Mouse (Mus musculus): ENCODE results near the gene Vmn2r75. TPM values are rescaled to one million over a fixed set of nuclear protein-coding genes. Genes with fewer than 3 reads are reported as not detected.
"Not testable (repeated sequence)": the region's sequence is repeated elsewhere in the genome, so short reads cannot be mapped to it uniquely, and the experiment has no call there.

The Vmn2r75 gene
- not detected in 2 replicates for polyA plus RNA-seq (2015; fragmentation: Nextera tagmentation; extraction: Ambion mirVana)

GRCm38 (mm10) chr7:86171678-86172077 lies at the start of gene Vmn2r75:
Gene Vmn2r75, minus strand, starts transcription at chr7:86171778.
- ATAC-seq (ENCODE audit: borderline replicate concordance, extremely low read depth, low FRiP score, low TSS enrichment); H3K4me2 ChIP-seq; H3K27ac ChIP-seq; H3K9ac ChIP-seq; H3K36me3 ChIP-seq; H3K9me3 ChIP-seq; H3K27me3 ChIP-seq; H3K4me1 ChIP-seq; H3K4me3 ChIP-seq: not testable (repeated sequence)
- 58% methylated on average over 1 of the region's 1 CpGs for WGBS

GRCm38 (mm10) chr7:86211345-86211744 lies 39.8 kb upstream of the Vmn2r75 start:
- no peaks in the 10 kb centered on the region for H3K9me3 ChIP-seq
- H3K4me2 ChIP-seq: no peak overlapping the region
- H3K9ac ChIP-seq: no peak overlapping the region
- no peak for ATAC-seq (ENCODE audit: borderline replicate concordance, extremely low read depth, low FRiP score, low TSS enrichment)
- H3K27ac ChIP-seq: no peak overlapping the region
- H3K36me3 ChIP-seq: no peaks in the 10 kb centered on the region
- H3K4me1 ChIP-seq: no peaks in the 10 kb centered on the region
- H3K4me3 ChIP-seq: no peak overlapping the region
- H3K27me3 ChIP-seq: no peaks in the 10 kb centered on the region

Other genes with a start within 250 kb of the Vmn2r75 start
- gene Vmn2r74, start 210.1 kb downstream of the Vmn2r75 start, polyA plus RNA-seq (2015; fragmentation: Nextera tagmentation; extraction: Ambion mirVana): not detected in 2 replicates
- not detected in 2 replicates for gene Vmn2r76, start 74.5 kb upstream of the Vmn2r75 start, polyA plus RNA-seq (2015; fragmentation: Nextera tagmentation; extraction: Ambion mirVana)
- gene Olfr310, start 105.4 kb upstream of the Vmn2r75 start, polyA plus RNA-seq (2015; fragmentation: Nextera tagmentation; extraction: Ambion mirVana): not detected in 2 replicates
- gene Olfr309, start 141.9 kb upstream of the Vmn2r75 start, polyA plus RNA-seq (2015; fragmentation: Nextera tagmentation; extraction: Ambion mirVana): not detected in 2 replicates
- not detected in 2 replicates for gene Olfr308, start 153.9 kb upstream of the Vmn2r75 start, polyA plus RNA-seq (2015; fragmentation: Nextera tagmentation; extraction: Ambion mirVana)
- gene Olfr307, start 165.8 kb upstream of the Vmn2r75 start, polyA plus RNA-seq (2015; fragmentation: Nextera tagmentation; extraction: Ambion mirVana): not detected in 2 replicates
- gene Olfr305, start 195.2 kb upstream of the Vmn2r75 start, polyA plus RNA-seq (2015; fragmentation: Nextera tagmentation; extraction: Ambion mirVana): not detected in 2 replicates
- gene Olfr304, start 214.9 kb upstream of the Vmn2r75 start, polyA plus RNA-seq (2015; fragmentation: Nextera tagmentation; extraction: Ambion mirVana): not detected in 2 replicates
- gene Olfr303, start 226.0 kb upstream of the Vmn2r75 start, polyA plus RNA-seq (2015; fragmentation: Nextera tagmentation; extraction: Ambion mirVana): not detected in 2 replicates
- gene Olfr301, start 232.1 kb upstream of the Vmn2r75 start, polyA plus RNA-seq (2015; fragmentation: Nextera tagmentation; extraction: Ambion mirVana): not detected in 2 replicates